Mouse (Mus musculus) testis, adult 2 months (tissue): Measurements from ENCODE around the gene Stoml2.

Source experiments
- CTCF ChIP-seq: fragments of 200-500 bp; IDR thresholded peaks from 2 replicates; pipeline ENCODE4 v1.5.1; 2012; ENCODE audit warnings: low read depth, mild to moderate bottlenecking, inconsistent platforms, low read length, moderate library complexity; ENCODE audit not compliant: control insufficient read depth, insufficient read depth, insufficient replicate concordance
- POLR2A ChIP-seq: fragments of 200-500 bp; IDR thresholded peaks from 2 replicates; pipeline ENCODE4 v1.6.1; 2012; ENCODE audit warnings: low read depth, mild to moderate bottlenecking, inconsistent platforms, low read length, moderate library complexity; ENCODE audit not compliant: control insufficient read depth

DNA sequence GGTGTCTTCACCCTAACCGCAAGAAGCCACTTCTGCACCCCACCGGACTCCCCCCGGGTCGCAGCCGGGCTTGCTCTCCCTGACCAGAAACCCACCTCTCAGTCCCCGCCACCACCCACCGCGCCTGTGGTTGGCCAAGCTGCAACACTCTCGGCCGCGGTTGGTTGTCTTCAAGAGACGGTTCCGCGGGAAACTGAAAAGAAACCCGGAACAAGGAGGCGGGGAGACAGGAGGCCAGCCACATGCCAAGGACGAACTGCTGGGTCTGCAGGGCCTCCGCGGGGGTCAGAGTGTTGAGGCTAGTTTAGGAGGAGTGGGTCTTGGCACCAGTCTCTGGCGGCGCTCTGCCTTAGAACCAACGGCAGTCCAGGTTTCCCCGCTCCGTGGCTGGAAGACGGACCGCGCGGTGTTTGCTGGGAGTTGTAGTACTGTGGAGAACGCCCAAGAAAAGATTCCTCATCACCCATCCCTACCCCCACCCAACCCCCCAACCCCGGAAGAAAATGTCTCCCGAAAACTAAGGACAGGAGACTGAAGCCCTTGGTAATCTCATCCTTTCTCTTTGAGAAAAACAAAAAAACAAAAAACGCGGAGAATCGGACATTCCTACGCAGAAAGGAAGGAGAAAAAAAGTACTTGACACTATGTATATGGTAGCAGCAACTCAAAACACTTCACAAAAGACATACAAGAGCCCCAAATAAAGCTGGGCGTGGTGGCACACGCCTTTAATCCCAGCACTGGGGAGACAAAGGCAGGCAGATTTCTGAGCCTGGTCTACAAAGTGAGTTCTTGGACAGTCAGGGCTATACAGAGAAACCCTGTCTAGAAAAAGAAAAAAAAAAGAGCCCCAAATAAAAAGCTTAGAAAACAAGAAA, 21.1 kb downstream of the Stoml2 start, which contains the start of gene Fancg:
- TF ChIP-seq POLR2A (peak; percentile 97), CTCF (peak; percentile 11; the same call in 1 of the 2 replicates)
